Mouse (Mus musculus): ENCODE measurements at regions not wholly inside any gene's neighbourhood (a gene's known extent, or its start where the extent isn't known, plus 50 kb on each side); places are given as distances from the start of the nearest gene placed in this dataset.

GRCm38 (mm10) chr3:156256719-156257118 lies 304.9 kb upstream of the Negr1 start:
- DNase-seq (ENCODE audit: low read depth) = no peak

GRCm38 (mm10) chr3:156264654-156265053 lies 296.9 kb upstream of the Negr1 start:
- no peak for DNase-seq (ENCODE audit: low read depth)

- no peak for DNase-seq (ENCODE audit: low read depth)
These were observed 293.9 kb upstream of the Negr1 start for GRCm38 (mm10) chr3:156267727-156268126.

- DNase-seq (ENCODE audit: low read depth) = no peak
These were observed 261.4 kb upstream of the Negr1 start for GRCm38 (mm10) chr3:156299984-156300770.

- DNase-seq (ENCODE audit: low read depth) = no peak
These were observed 260.3 kb upstream of the Negr1 start for GRCm38 (mm10) chr3:156301302-156301701.

GRCm38 (mm10) chr3:156301745-156302144 lies 259.8 kb upstream of the Negr1 start:
- no peak for DNase-seq (ENCODE audit: low read depth)

GRCm38 (mm10) chr3:156304174-156304573 lies 257.4 kb upstream of the Negr1 start:
- no peak for DNase-seq (ENCODE audit: low read depth)

- no peak for DNase-seq (ENCODE audit: low read depth)
These were observed 256.5 kb upstream of the Negr1 start for GRCm38 (mm10) chr3:156305064-156305463.

GRCm38 (mm10) chr3:156335033-156335793 lies 226.4 kb upstream of the Negr1 start:
- DNase-seq (ENCODE audit: low read depth) = no peak

- no peak for DNase-seq (ENCODE audit: low read depth)
These were observed 220.1 kb upstream of the Negr1 start for GRCm38 (mm10) chr3:156341484-156341883.

- DNase-seq (ENCODE audit: low read depth) = no peak
These were observed 209.9 kb upstream of the Negr1 start for GRCm38 (mm10) chr3:156351727-156352126.

GRCm38 (mm10) chr3:156353430-156353829 lies 208.2 kb upstream of the Negr1 start:
- no peak for DNase-seq (ENCODE audit: low read depth)

GRCm38 (mm10) chr3:156353841-156354473 lies 207.6 kb upstream of the Negr1 start:
- no peak for DNase-seq (ENCODE audit: low read depth)

- DNase-seq (ENCODE audit: low read depth) = no peak
These were observed 192.8 kb upstream of the Negr1 start for GRCm38 (mm10) chr3:156368669-156369343.

GRCm38 (mm10) chr3:156376717-156377116 lies 184.9 kb upstream of the Negr1 start:
- DNase-seq (ENCODE audit: low read depth) = no peak

GRCm38 (mm10) chr3:156382919-156383318 lies 178.7 kb upstream of the Negr1 start:
- no peak for DNase-seq (ENCODE audit: low read depth)

- no peak for DNase-seq (ENCODE audit: low read depth)
These were observed 155.5 kb upstream of the Negr1 start for GRCm38 (mm10) chr3:156406136-156406535.

- DNase-seq (ENCODE audit: low read depth) = no peak
These were observed 154.5 kb upstream of the Negr1 start for GRCm38 (mm10) chr3:156407112-156407511.

GRCm38 (mm10) chr3:156410126-156410525 lies 151.5 kb upstream of the Negr1 start:
- DNase-seq (ENCODE audit: low read depth) = peak; percentile 34

- no peak for DNase-seq (ENCODE audit: low read depth)
These were observed 148.8 kb upstream of the Negr1 start for GRCm38 (mm10) chr3:156412757-156413156.

- no peak for DNase-seq (ENCODE audit: low read depth)
These were observed 146.9 kb upstream of the Negr1 start for GRCm38 (mm10) chr3:156414431-156415427.
